Mouse (Mus musculus): ENCODE data around the gene Cby3.
"Not testable (repeated sequence)": the region's sequence is repeated elsewhere in the genome, so short reads cannot be mapped to it uniquely, and the experiment has no call there.

Gene Cby3

GRCm38 (mm10) chr11:50354162-50354561 lies at the start of gene Cby3:
TSS of gene Cby3 (plus strand) at chr11:50354462.
- no peak for DNase-seq (ENCODE audit: low spot score)

GRCm38 (mm10) chr11:50312803-50313202 lies 41.5 kb upstream of the Cby3 start:
- DNase-seq (ENCODE audit: low spot score), result no peak

GRCm38 (mm10) chr11:50319343-50319742 lies 34.9 kb upstream of the Cby3 start:
- DNase-seq (ENCODE audit: low spot score), result not testable (repeated sequence)

- DNase-seq (ENCODE audit: low spot score), result no peak
Observed at GRCm38 (mm10) chr11:50321239-50321638, 33.0 kb upstream of the Cby3 start.

GRCm38 (mm10) chr11:50322345-50322744 lies 31.9 kb upstream of the Cby3 start:
- DNase-seq (ENCODE audit: low spot score), result no peak

GRCm38 (mm10) chr11:50323843-50324242 lies 30.4 kb upstream of the Cby3 start:
- DNase-seq (ENCODE audit: low spot score), result no peak

GRCm38 (mm10) chr11:50324751-50325471 lies 29.4 kb upstream of the Cby3 start:
- peak; percentile 3 for DNase-seq (ENCODE audit: low spot score)

- peak; percentile 96 for DNase-seq (ENCODE audit: low spot score)
Observed at GRCm38 (mm10) chr11:50325496-50326301, 28.6 kb upstream of the Cby3 start, which contains the start of gene Canx. TSS of gene Canx (minus strand) at chr11:50325673.

GRCm38 (mm10) chr11:50326302-50326966 lies 27.8 kb upstream of the Cby3 start:
- no peak for DNase-seq (ENCODE audit: low spot score)

- DNase-seq (ENCODE audit: low spot score), result no peak
Observed at GRCm38 (mm10) chr11:50328075-50328625, 26.1 kb upstream of the Cby3 start.

- DNase-seq (ENCODE audit: low spot score), result no peak
Observed at GRCm38 (mm10) chr11:50329378-50329777, 24.9 kb upstream of the Cby3 start.

GRCm38 (mm10) chr11:50333181-50333580 lies 21.1 kb upstream of the Cby3 start:
- DNase-seq (ENCODE audit: low spot score), result no peak

GRCm38 (mm10) chr11:50336126-50336525 lies 18.1 kb upstream of the Cby3 start:
- no peak for DNase-seq (ENCODE audit: low spot score)

GRCm38 (mm10) chr11:50336891-50337290 lies 17.4 kb upstream of the Cby3 start:
- DNase-seq (ENCODE audit: low spot score), result no peak

GRCm38 (mm10) chr11:50345486-50345885 lies 8.8 kb upstream of the Cby3 start:
- no peak for DNase-seq (ENCODE audit: low spot score)

- DNase-seq (ENCODE audit: low spot score), result no peak
Observed at GRCm38 (mm10) chr11:50346256-50347032, 7.8 kb upstream of the Cby3 start.

- no peak for DNase-seq (ENCODE audit: low spot score)
Observed at GRCm38 (mm10) chr11:50352177-50352576, 2.1 kb upstream of the Cby3 start.

- DNase-seq (ENCODE audit: low spot score), result no peak
Observed at GRCm38 (mm10) chr11:50354851-50355250, 589 bp downstream of the Cby3 start.

- DNase-seq (ENCODE audit: low spot score), result no peak
Observed at GRCm38 (mm10) chr11:50355395-50355794, 1.1 kb downstream of the Cby3 start.

- no peak for DNase-seq (ENCODE audit: low spot score)
Observed at GRCm38 (mm10) chr11:50358950-50359861, 4.9 kb downstream of the Cby3 start.

All from ovary, postnatal 14 days (tissue).